Mouse (Mus musculus): ENCODE data around the gene Tert.

- TF ChIP-seq POLR2A (IDR thresholded peaks at IDR 0.05; ENCODE audit: insufficient read length, low read depth): no peak
- no peak for TF ChIP-seq REST (IDR thresholded peaks at IDR 0.05; ENCODE audit: insufficient read depth, insufficient read length)
- no peak for TF ChIP-seq USF1 (IDR thresholded peaks at IDR 0.05; ENCODE audit: low read depth)
- no peak for TF ChIP-seq MAX (IDR thresholded peaks at IDR 0.05; ENCODE audit: low read depth)
- TF ChIP-seq TCF3 (IDR thresholded peaks at IDR 0.05; ENCODE audit: insufficient read length, low read depth): no peak
- no peak for TF ChIP-seq MYOD1 (IDR thresholded peaks at IDR 0.05; ENCODE audit: control insufficient read depth in 1 of 3, insufficient read length in 2 of 3, low read depth in 2 of 3)
- no peak for TF ChIP-seq MYOG (IDR thresholded peaks at IDR 0.05; ENCODE audit: control insufficient read depth in 1 of 3, insufficient read depth in 1 of 3, insufficient read length in 2 of 3, low read depth in 2 of 3)
- no peak for TF ChIP-seq TCF12 (IDR thresholded peaks at IDR 0.05; ENCODE audit: insufficient read depth, poor library complexity, severe bottlenecking)
- TF ChIP-seq POLR2AphosphoS2 (IDR thresholded peaks at IDR 0.05; ENCODE audit: insufficient read length, low read depth): no peak
- no peak for TF ChIP-seq E2F4 (IDR thresholded peaks at IDR 0.05; ENCODE audit: insufficient read depth)
- no peak for TF ChIP-seq CEBPB (IDR thresholded peaks at IDR 0.05; ENCODE audit: insufficient read depth, poor library complexity, severe bottlenecking)
- no peak for TF ChIP-seq SRF (IDR thresholded peaks at IDR 0.05; ENCODE audit: control insufficient read depth, insufficient read length, low read depth)
These were observed 11.1 kb downstream of the Tert start for GRCm38 (mm10) chr13:73637826-73638225.
